Mouse (Mus musculus) hindbrain, embryonic 13.5 days (tissue): Measurements from ENCODE around the gene Cnih3. TPM values are rescaled to one million over a fixed set of nuclear protein-coding genes. Genes with fewer than 3 reads are reported as not detected.
A peak's percentile ranks its signal among the peaks of the same experiment; 100 is the strongest.

Experiments
- ATAC-seq: fragments of 200-750 bp; cut with Nextera tagmentation; 2 replicates; pipeline ENCODE4 v1.8.0; 2017; ENCODE audit warnings: moderate TSS enrichment; ENCODE audit not compliant: low FRiP score
- H3K27ac ChIP-seq: fragments of 300-500 bp; sonication (generic); 2 replicates; pipeline ENCODE4 v1.5.1; 2015; ENCODE audit warnings: inconsistent platforms, mild to moderate bottlenecking, moderate library complexity
- H3K27me3 ChIP-seq: fragments of 300-500 bp; sonication (generic); 2 replicates; pipeline ENCODE4 v1.6.1; 2015; ENCODE audit warnings: mild to moderate bottlenecking, inconsistent platforms
- H3K36me3 ChIP-seq: fragments of 300-500 bp; sonication (generic); 2 replicates; pipeline ENCODE4 v1.6.1; 2015; ENCODE audit warnings: mild to moderate bottlenecking, inconsistent platforms
- H3K4me1 ChIP-seq: fragments of 300-500 bp; sonication (generic); replicated peaks from 2 replicates; pipeline ENCODE4 v1.6.1; 2015; ENCODE audit warnings: inconsistent platforms
- H3K4me2 ChIP-seq: fragments of 300-500 bp; sonication (generic); 2 replicates; pipeline ENCODE4 v1.6.1; 2015; ENCODE audit warnings: inconsistent platforms, mild to moderate bottlenecking, moderate library complexity
- H3K4me3 ChIP-seq: fragments of 300-500 bp; sonication (generic); 2 replicates; pipeline ENCODE4 v1.5.1; 2015; ENCODE audit warnings: mild to moderate bottlenecking, inconsistent platforms
- H3K9ac ChIP-seq: fragments of 300-500 bp; sonication (generic); 2 replicates; pipeline ENCODE4 v1.6.1; 2015; ENCODE audit warnings: mild to moderate bottlenecking, inconsistent platforms
- H3K9me3 ChIP-seq: fragments of 300-500 bp; sonication (generic); 2 replicates; pipeline ENCODE4 v1.6.1; 2016; ENCODE audit warnings: inconsistent platforms
- WGBS: fragments of 180-500 bp; shearing (Covaris S2); methylation state at CpG from one replicate; pipeline ENCODE4 v1.1.7; 2015; 5-methylcytosine and 5-hydroxymethylcytosine counted together
- polyA plus RNA-seq: library from polyadenylated mRNA; unstranded; fragments of >200 nt; fragmentation: Nextera tagmentation; extraction: Ambion mirVana; gene quantifications from 2 replicates; pipeline ENCODE4 v1.2.1, GENCODE M21; 2015

Gene Cnih3
- polyA plus RNA-seq, result 6.8 and 8.8 TPM in 2 replicates

DNA sequence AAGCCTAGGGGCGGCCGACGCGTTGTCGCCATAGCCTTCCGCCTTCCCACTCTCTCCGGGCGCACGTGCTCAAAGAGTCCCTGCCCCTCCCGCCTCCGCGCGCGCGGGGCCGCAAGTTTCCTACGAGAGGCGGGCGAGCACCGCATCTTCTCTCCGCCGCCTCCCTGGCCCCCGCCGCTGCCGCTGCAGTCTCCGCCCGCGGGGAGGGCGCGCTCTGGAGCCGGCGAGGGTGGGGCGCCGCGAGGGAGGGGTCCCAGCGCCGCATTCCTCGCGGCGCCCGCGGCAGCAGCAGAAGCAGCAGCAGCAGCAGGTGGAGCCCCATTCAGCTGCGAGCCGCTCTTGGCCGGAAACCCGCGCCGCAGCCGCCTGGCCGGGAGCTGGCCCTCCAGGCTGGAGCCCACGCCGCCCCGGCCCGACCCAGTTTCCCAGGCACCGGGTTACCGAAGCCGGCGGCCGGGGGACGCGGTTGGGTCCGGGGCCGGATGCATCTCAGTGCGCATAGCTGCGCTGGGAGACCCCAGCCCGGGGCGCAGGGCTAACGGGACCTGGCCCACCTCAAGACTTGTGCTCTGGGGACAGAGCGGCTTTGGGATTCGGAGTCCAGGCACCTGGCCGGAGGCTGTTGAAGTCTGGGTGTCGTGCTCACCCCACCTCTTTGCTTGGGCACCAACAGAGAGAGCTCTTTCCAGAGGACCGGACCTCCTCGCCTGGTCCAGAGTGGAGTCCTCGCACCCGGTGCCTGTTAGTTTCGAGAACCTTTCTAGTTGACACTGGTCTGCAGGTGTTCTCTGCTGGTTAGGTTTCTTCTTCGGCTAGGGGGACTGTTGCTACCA, at the start of gene Cnih3:
TSS of gene Cnih3 (plus strand) at position 262 of the 833 bp plus-strand sequence.
- peak; percentile 74 for ATAC-seq
- H3K4me2 ChIP-seq, result peak within 1 kb of the TSS; percentile 96
- WGBS, result under 1% methylated on average over 71 of the region's 78 CpGs
- H3K9me3 ChIP-seq, result no peaks in the 10 kb centered on the region
- H3K36me3 ChIP-seq, result no peaks in the 10 kb centered on the region
- H3K4me1 ChIP-seq, result peaks cover 21% of the 10 kb centered on the region
- H3K4me3 ChIP-seq, result peak within 1 kb of the TSS; percentile 65
- no peak within 1 kb of the TSS for H3K27ac ChIP-seq
- H3K9ac ChIP-seq, result peak within 1 kb of the TSS; percentile 75
- H3K27me3 ChIP-seq, result peaks cover 54% of the 10 kb centered on the region

DNA sequence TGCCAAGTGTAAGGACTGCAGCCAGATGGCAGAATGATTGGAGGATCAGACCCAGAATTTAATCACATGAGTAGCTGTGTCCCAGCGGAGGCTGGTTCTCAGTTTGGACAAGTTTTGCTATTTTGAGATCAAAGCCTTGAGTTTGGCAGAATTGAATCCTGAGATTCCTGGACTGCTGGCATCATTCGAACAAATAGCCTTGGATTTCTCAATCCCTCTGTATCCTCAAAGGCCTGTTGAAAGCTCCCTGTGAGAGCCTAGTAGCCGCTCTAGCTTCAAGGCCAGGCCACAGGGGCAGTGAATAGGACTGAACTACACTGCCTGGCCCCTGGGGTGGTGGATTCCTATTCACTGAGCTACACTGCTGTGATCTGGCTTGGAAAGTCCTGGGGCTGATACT, 44.4 kb upstream of the Cnih3 start:
- 71% methylated on average over 3 of the region's 3 CpGs for WGBS
- no peak for ATAC-seq
- H3K4me1 ChIP-seq, result 0 out of 2 replicates have a peak, but pooled peaks cover 2% of the 10 kb centered on the region
- no peaks in the 10 kb centered on the region for H3K36me3 ChIP-seq
- no peaks in the 10 kb centered on the region for H3K27me3 ChIP-seq
- H3K9ac ChIP-seq, result no peak overlapping the region
- H3K4me3 ChIP-seq, result no peak overlapping the region
- no peak overlapping the region for H3K27ac ChIP-seq
- no peak overlapping the region for H3K4me2 ChIP-seq
- no peaks in the 10 kb centered on the region for H3K9me3 ChIP-seq

DNA sequence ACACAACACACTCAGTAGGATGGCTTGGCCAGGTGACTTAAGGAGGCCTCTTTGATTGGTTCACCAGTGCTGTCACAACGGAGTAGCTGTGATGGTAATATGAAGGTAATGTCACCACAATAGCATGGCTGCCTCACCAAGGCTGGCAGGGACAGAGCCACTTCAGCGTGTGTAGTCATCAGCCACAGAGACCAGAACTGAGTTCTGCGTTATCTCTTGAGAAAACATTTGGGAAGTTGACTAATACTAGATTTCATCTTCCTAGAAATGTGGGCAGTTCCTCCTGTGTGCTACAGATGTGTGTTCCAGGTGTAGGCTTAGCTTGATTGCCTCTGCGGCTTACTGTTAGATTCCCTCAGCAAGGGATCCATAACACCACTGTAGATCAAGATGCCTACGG, 41.7 kb upstream of the Cnih3 start:
- no peak for ATAC-seq
- Histone ChIP-seq H3K4me2 (no peak overlapping the region), H3K9me3 (no peaks in the 10 kb centered on the region), H3K9ac (no peak overlapping the region), H3K27ac (no peak overlapping the region), H3K4me1 (0 out of 2 replicates have a peak, but pooled peaks cover 2% of the 10 kb centered on the region), H3K36me3 (no peaks in the 10 kb centered on the region), H3K27me3 (no peaks in the 10 kb centered on the region), H3K4me3 (no peak overlapping the region)
- WGBS, result 92% methylated on average over 5 of the region's 5 CpGs

DNA sequence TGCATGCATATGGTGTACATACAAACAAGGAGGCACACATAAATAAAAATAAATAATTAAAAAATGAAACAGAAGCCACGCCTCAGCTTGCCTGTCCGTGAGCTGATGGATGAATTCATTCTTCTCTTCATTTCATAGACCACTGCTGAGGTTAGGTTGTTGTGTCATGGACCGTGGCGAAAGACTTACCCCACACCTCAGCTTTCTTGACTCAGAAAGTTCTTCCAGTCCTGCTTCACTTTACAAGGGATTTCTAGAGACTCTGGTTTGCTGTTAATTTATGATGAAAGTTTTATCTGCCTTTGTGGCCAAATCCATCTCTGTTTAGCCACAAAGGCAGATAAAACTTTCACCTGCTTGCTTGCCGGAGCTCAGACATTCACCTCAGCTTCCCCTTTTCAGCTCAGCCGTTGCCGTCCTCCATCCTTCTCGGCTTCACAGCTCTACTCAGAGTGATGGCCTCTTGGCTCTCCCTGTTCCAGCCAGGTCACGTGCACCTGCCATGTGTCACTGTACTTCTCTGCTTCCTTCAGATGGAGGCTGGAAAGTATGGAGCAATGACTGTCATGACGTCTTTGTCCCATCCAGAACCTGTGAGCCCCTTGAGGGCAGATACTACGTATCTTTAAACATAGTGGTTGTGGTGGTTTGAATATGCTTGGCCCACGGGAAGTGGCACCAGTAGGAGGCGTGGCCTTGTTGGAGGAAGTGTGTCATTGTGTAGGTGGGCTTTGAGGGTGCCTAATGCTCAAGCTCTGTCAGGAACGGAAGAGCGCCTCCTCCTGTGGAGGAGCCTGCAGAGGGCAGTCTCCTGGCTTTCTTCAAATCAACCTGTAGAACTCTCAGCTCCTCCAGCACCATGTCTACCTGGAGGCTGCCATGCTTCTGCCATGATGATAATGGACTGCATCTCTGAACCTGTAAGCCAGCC, 40.0 kb upstream of the Cnih3 start:
- H3K9ac ChIP-seq, result no peak overlapping the region
- no peaks in the 10 kb centered on the region for H3K9me3 ChIP-seq
- H3K4me3 ChIP-seq, result no peak overlapping the region
- WGBS, result 96% methylated on average over 15 of the region's 15 CpGs
- no peak for ATAC-seq
- no peaks in the 10 kb centered on the region for H3K27me3 ChIP-seq
- no peaks in the 10 kb centered on the region for H3K36me3 ChIP-seq
- H3K4me1 ChIP-seq, result 0 out of 2 replicates have a peak, but pooled peaks cover 2% of the 10 kb centered on the region
- H3K27ac ChIP-seq, result no peak overlapping the region
- H3K4me2 ChIP-seq, result no peak overlapping the region

DNA sequence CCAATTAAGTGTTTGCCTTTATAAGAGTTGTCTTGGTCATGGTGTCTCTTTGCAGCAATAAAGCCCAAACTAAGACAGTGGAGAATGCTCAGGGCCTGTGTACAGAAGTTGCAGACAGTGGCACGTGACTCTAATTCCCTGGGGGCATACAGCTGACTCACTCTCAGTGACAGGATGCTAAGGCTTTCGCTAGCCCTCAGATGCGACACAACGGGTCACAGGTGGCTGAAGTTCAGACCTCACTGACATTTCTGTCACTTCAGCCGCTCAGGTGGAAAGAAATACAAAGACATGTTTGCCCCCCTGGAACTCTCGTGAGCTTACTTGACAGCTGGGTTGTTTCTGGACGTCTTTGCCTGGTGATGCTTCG, 39.4 kb upstream of the Cnih3 start:
- Histone ChIP-seq H3K27ac (no peak overlapping the region), H3K27me3 (no peaks in the 10 kb centered on the region), H3K4me3 (no peak overlapping the region), H3K4me2 (no peak overlapping the region), H3K4me1 (0 out of 2 replicates have a peak, but pooled peaks cover 1% of the 10 kb centered on the region), H3K9ac (no peak overlapping the region), H3K36me3 (no peaks in the 10 kb centered on the region), H3K9me3 (no peaks in the 10 kb centered on the region)
- ATAC-seq, result no peak
- WGBS, result 87% methylated on average over 8 of the region's 8 CpGs

DNA sequence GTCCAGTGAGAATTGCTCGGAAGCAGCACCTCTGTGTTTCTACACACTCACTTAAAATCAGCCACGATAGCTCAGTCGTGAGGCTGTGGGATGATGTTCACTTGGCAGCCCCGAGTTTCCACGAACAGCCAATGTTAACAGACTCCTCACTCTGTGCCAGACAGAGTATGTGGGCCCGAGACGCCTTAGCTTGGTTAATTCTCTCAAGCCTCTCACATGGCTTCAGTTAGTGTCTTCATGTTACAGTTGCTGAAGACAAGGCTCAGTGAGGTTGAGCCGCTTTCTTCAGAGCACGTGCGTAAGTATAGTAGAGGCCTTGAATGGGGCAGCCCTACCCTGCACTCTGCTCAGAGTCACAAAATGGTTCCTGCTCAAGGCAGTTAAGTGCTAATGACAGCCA, 38.1 kb upstream of the Cnih3 start:
- Histone ChIP-seq H3K9me3 (no peaks in the 10 kb centered on the region), H3K9ac (no peak overlapping the region), H3K27me3 (no peaks in the 10 kb centered on the region), H3K4me1 (no peaks in the 10 kb centered on the region), H3K36me3 (no peaks in the 10 kb centered on the region), H3K4me3 (no peak overlapping the region), H3K4me2 (no peak overlapping the region), H3K27ac (no peak overlapping the region)
- 91% methylated on average over 10 of the region's 10 CpGs for WGBS
- ATAC-seq, result no peak

DNA sequence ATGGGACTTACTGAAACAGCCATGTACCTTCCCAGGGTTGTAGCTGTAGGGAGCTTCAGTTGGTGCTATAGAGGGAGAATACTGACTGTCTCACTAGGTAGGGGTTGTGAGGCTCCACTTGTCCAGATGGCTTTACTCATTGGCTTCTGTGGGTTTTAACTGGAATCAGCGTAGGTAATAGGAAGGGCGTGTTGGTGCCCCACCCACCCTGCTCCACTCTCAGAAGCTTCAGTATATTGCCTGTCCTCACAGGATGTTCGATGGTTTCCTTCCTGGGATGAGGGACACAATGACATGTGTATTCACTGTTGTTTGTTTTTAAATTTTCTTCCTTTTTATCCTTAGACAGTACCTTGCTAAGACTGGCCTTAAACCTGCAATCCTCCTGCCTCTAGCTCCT, 37.1 kb upstream of the Cnih3 start:
- no peaks in the 10 kb centered on the region for H3K4me1 ChIP-seq
- H3K4me3 ChIP-seq, result no peak overlapping the region
- ATAC-seq, result no peak
- 93% methylated on average over 3 of the region's 3 CpGs for WGBS
- H3K9ac ChIP-seq, result no peak overlapping the region
- no peak overlapping the region for H3K4me2 ChIP-seq
- no peaks in the 10 kb centered on the region for H3K27me3 ChIP-seq
- H3K27ac ChIP-seq, result no peak overlapping the region
- H3K9me3 ChIP-seq, result no peaks in the 10 kb centered on the region
- no peaks in the 10 kb centered on the region for H3K36me3 ChIP-seq

DNA sequence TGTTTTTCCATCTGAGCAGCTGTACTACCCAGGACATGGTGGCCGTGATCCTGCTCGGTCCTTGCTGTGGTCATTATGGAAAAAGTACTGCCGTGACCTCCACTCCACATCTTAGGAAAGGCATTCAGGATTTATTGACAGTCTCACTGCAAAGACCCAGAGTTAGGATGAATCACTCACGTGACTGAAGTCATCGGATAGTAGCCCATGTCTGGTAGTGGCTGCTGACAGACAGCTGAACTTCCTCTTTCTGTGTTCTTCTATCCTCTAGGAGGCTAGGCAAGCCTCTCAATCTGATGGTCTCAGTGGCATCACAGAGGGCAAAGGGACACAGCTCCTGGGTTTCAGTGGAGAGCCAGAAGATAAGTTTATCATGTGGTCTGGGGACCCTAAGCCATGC, 35.9 kb upstream of the Cnih3 start:
- no peak overlapping the region for H3K27ac ChIP-seq
- H3K4me3 ChIP-seq, result no peak overlapping the region
- no peaks in the 10 kb centered on the region for H3K36me3 ChIP-seq
- no peak overlapping the region for H3K9ac ChIP-seq
- H3K27me3 ChIP-seq, result no peaks in the 10 kb centered on the region
- ATAC-seq, result no peak
- H3K4me2 ChIP-seq, result no peak overlapping the region
- H3K9me3 ChIP-seq, result peaks cover 2% of the 10 kb centered on the region; the same call in 1 of the 2 replicates
- H3K4me1 ChIP-seq, result no peaks in the 10 kb centered on the region
- WGBS, result 88% methylated on average over 5 of the region's 5 CpGs

DNA sequence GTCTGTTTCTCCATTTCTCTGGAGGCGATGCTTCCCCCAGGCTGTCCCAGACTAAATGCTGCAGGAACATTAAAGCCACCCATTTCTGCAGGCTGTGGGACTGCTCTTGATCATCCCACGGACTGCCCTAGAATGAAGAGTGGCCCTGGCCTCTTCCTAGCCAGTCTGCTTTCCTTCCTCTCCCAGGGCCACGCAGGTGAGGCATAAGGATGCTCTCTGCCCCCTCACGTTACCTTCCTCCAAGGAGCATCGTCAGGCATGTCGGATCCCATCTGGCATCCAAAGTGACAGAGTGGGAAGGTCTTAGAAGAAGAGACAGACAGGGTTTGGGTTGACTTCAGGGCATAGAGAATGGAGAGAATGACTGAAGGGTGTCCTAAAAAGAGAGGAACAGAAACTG, 33.0 kb upstream of the Cnih3 start:
- H3K27me3 ChIP-seq, result no peaks in the 10 kb centered on the region

DNA sequence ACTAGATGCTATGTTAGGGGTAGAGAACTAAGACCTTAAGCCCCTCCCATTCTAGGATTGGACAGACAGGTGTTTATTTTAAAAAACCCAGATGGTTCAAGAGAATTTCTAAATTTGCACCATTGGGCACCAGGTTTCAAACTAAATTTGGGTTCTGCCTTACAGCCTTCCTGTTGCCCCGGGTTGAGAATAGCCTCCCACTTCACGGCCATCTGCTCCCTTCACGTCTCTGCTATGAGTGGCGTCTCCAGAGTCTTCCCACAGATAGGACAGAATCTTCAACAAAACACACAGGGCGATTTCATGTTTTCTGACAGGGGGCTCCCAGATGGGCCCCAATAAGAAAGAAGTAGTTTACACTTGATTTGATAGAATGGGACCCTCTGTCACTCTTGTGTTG, 31.3 kb upstream of the Cnih3 start:
- Histone ChIP-seq H3K4me3 (no peak overlapping the region), H3K27ac (no peak overlapping the region), H3K4me1 (no peaks in the 10 kb centered on the region), H3K27me3 (no peaks in the 10 kb centered on the region), H3K9me3 (peaks cover 5% of the 10 kb centered on the region; the same call in 1 of the 2 replicates), H3K9ac (no peak overlapping the region), H3K4me2 (no peak overlapping the region), H3K36me3 (no peaks in the 10 kb centered on the region)
- no peak for ATAC-seq
- WGBS, result 93% methylated on average over 5 of the region's 5 CpGs

More for the DNA sequence above, 33.0 kb upstream of the Cnih3 start:
- no peak overlapping the region for H3K4me3 ChIP-seq
- peaks cover 5% of the 10 kb centered on the region; the same call in 1 of the 2 replicates for H3K9me3 ChIP-seq
- ATAC-seq, result no peak
- no peak overlapping the region for H3K4me2 ChIP-seq
- 91% methylated on average over 6 of the region's 6 CpGs for WGBS
- no peaks in the 10 kb centered on the region for H3K4me1 ChIP-seq
- H3K9ac ChIP-seq, result no peak overlapping the region
- H3K27ac ChIP-seq, result no peak overlapping the region
- H3K36me3 ChIP-seq, result no peaks in the 10 kb centered on the region

DNA sequence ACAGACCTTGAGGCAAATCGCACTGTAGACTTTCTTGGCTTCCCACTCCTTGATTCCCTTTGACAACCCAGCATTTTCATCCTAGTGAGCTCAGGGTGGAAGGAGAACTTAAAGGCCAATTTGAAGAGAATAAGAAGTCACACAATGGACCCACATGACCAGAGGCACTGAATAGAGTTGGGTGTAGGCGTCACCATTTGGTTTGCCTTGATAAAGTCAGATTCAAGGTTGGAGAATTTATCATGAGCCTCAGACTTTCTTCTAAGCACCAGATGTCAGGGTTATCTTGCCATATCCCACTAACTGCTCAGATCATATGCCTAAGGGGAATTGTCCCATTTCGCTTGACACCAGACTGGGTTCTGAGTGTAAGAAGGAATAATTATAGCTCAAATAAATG, 29.3 kb upstream of the Cnih3 start:
- ATAC-seq, result no peak
- H3K4me3 ChIP-seq, result no peak overlapping the region
- no peak overlapping the region for H3K4me2 ChIP-seq
- WGBS, result 84% methylated on average over 3 of the region's 3 CpGs
- H3K4me1 ChIP-seq, result no peaks in the 10 kb centered on the region
- H3K36me3 ChIP-seq, result no peaks in the 10 kb centered on the region
- no peak overlapping the region for H3K27ac ChIP-seq
- H3K27me3 ChIP-seq, result no peaks in the 10 kb centered on the region
- H3K9me3 ChIP-seq, result peaks cover 5% of the 10 kb centered on the region; the same call in 1 of the 2 replicates
- no peak overlapping the region for H3K9ac ChIP-seq

DNA sequence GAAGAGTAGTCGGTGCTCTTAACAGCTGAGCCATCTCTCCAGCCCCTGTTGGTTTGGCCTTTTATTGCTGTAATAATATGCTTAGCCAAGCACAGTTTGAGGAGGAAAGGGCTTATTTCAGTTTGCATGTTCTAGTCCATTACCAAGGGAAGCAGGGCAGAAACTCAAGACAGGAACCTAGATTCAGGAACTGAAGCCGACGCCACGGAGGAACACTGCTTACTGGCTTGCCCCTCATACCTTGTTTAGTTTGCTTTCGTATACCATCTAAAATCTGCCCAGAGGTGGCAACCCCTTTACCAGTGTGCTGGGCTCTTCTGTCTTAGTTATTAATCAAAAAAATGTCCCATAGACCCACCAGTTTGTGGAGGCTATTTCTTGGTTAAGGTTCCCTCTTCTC, 25.3 kb upstream of the Cnih3 start:
- H3K36me3 ChIP-seq, result no peaks in the 10 kb centered on the region
- H3K9me3 ChIP-seq, result no peaks in the 10 kb centered on the region
- 95% methylated on average over 5 of the region's 5 CpGs for WGBS
- H3K4me3 ChIP-seq, result no peak overlapping the region
- H3K4me2 ChIP-seq, result no peak overlapping the region
- no peaks in the 10 kb centered on the region for H3K4me1 ChIP-seq
- no peak overlapping the region for H3K9ac ChIP-seq
- H3K27me3 ChIP-seq, result no peaks in the 10 kb centered on the region
- H3K27ac ChIP-seq, result no peak overlapping the region
- ATAC-seq, result no peak
